Mouse (Mus musculus) heart, adult 2 months (tissue): ENCODE data around the gene Tmtc2.

Experiments used
- CTCF ChIP-seq: fragments of 200-600 bp; IDR thresholded peaks from 2 replicates; pipeline ENCODE4 v1.8.1; 2022; ENCODE audit warnings: antibody characterized with exemption, mild to moderate bottlenecking, moderate library complexity
- POLR2A ChIP-seq: fragments of 200-500 bp; IDR thresholded peaks from 2 replicates; pipeline ENCODE4 v1.6.1; 2011; ENCODE audit warnings: mild to moderate bottlenecking, low read depth, low read length, control low read depth; ENCODE audit not compliant: insufficient read depth

DNA sequence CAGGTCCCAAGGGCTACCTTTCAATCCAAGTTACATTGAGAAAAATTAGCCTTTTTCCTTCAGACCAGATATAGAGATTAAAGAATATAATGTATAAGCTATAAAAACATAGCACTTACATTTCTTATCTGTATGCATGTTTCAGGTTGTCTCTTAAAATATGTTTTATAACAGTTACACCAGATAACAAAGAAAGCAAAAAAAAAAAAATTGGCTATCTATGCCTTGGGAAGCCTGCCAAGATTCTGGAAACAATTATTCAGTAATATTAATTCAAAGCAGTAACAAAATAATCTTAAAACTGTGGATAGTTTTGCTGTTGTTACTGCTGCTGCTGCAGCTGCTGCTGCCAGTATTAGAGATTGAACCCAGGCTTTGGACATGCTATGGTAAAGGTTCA is 13.9 kb upstream of the Tmtc2 start:
- TF ChIP-seq CTCF (no peak), POLR2A (no peak)
